Mouse (Mus musculus) left cerebral cortex, postnatal 10 days (tissue): ENCODE data around the gene Socs2. TPM values are rescaled to one million over a fixed set of nuclear protein-coding genes. Genes with fewer than 3 reads are reported as not detected.

Experiments used
- DNase-seq, 2 experiments: peaks; one replicate each; pipeline ENCODE4 v3.0.0; 2021 to 2022; ENCODE audit warnings: low spot score in 2 of 2, mixed read lengths in 1 of 2; ENCODE audit errors: extremely low spot score in 1 of 2
- intact Hi-C: fragments of 180-260 bp; cut with DNase I; formaldehyde crosslinking; loops from one replicate; pipeline ENCODE4 v1.15.1; 2025
- total RNA-seq, 2 experiments: library from RNA; stranded (reverse); gene quantifications; 2 replicates each; pipeline ENCODE4 v1.2.3; 2021

Socs2 gene
- total RNA-seq, 2 experiments from 2014 or later: 55.9 to 61.8 TPM

- intact Hi-C loops: no loop called here
- no peak for DNase-seq
Measured at GRCm38 (mm10) chr10:95362326-95362725, 54.7 kb downstream of the Socs2 start.

DNA sequence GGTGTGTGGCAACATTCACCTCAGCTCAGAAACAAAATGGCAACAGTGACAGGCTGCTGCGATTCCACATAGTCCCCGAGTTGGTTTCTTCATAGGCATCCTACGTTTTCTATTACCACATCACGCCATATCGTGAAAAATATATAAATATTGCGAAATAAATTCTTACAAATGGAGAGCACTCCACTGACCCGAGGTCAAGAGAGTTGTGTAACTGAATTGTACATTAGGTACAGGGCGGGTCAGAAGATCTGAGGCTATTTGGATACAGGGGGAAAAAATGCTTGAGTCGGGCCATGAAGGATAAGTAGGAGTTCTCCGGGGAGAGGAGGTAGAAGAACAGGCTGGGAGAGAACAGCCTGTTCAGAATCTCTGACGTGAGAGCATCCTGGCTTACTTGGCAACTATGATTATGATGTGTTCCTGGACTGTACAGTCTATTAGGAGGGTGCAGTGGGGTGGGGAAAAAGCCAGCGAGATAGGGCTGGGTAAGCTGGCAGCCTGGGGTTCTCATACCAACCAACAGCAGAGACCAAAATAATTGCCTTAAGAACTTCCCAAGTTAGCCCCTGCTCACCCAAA is 55.6 kb downstream of the Socs2 start:
- intact Hi-C loops: no loop called here
- no peak for DNase-seq

- intact Hi-C loops: no loop called here
- DNase-seq: no peak
Measured at GRCm38 (mm10) chr10:95360048-95360447, 56.9 kb downstream of the Socs2 start.

DNA sequence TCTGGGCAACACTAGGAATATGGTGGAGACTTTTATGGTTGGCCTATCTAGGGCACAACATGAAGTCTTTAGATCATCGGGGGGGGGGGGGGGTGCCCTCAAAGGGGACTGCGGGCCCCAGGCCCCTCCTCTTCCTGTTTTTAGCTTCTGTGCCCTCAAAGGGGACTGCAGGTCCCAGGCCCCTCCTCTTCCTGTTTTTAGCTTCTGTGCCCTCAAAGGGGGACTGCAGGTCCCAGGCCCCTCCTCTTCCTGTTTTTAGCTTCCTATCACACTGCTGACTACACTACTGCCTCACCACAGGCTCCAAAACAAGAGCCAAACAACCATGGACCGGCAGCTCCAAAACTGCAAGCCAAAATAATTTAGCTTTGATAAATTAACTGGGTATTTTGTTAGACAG is 59.3 kb downstream of the Socs2 start:
- intact Hi-C loops: no loop called here

GRCm38 (mm10) chr10:95356711-95357110 is 60.3 kb downstream of the Socs2 start:
- intact Hi-C loops: no loop called here

More for the DNA sequence above, 59.3 kb downstream of the Socs2 start:
- no peak for DNase-seq

DNA sequence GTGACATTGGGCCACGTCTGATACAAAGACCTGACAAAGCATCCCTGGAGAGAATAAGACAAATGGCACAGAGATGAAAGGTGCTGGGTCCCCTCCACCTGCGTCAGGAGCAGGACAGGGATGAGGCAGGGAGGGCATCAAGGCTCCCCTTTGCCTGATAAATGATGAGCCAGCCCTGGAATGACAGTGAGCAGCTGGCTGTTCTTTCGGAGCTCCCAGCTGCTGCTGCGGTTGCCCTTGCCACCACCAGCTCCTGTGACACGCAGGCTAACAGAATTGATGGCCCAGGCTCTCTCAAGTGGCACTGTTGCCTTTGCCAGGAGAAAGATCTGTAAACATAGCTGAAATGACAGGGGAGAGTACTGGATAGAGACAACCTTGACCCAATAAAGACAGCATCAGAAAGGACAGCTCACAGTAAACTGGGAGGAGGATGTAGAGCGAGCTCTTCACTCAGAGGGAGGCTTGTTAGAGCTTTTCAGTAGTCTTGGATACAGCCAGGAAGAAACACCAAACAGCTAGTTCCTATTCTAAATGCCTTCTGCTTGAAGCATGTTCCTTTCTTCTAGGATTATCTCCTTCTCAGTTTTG is 61.2 kb downstream of the Socs2 start:
- no peak for DNase-seq
- intact Hi-C loops: no loop called here

More at GRCm38 (mm10) chr10:95356711-95357110, 60.3 kb downstream of the Socs2 start:
- DNase-seq: no peak

GRCm38 (mm10) chr10:95354673-95355072 is 62.3 kb downstream of the Socs2 start:
- intact Hi-C loops: no loop called here

GRCm38 (mm10) chr10:95354047-95354446 is 62.9 kb downstream of the Socs2 start:
- no peak for DNase-seq
- intact Hi-C loops: no loop called here

More at GRCm38 (mm10) chr10:95354673-95355072, 62.3 kb downstream of the Socs2 start:
- DNase-seq: no peak

DNA sequence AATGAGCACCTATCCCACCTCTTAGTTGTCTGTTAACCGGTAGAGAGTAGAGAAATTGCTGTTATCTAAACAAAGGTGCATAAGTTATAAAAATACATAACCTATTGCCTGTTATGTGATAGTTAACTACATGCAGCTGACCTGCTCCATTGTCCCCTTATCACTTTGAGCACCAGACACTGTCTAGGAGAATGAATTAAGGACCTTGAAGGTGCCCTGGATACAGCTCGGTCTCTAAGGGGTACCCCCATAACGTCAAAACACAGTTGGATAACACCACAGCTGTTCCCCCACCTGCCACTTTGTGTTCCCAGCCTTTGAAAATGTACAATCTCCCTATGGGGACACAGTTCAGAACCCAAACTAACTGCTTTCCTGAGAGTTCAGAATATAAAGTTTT is 68.5 kb downstream of the Socs2 start:
- no peak for DNase-seq
- intact Hi-C loops: no loop called here

GRCm38 (mm10) chr10:95347776-95348175 is 69.2 kb downstream of the Socs2 start:
- intact Hi-C loops: no loop called here

DNA sequence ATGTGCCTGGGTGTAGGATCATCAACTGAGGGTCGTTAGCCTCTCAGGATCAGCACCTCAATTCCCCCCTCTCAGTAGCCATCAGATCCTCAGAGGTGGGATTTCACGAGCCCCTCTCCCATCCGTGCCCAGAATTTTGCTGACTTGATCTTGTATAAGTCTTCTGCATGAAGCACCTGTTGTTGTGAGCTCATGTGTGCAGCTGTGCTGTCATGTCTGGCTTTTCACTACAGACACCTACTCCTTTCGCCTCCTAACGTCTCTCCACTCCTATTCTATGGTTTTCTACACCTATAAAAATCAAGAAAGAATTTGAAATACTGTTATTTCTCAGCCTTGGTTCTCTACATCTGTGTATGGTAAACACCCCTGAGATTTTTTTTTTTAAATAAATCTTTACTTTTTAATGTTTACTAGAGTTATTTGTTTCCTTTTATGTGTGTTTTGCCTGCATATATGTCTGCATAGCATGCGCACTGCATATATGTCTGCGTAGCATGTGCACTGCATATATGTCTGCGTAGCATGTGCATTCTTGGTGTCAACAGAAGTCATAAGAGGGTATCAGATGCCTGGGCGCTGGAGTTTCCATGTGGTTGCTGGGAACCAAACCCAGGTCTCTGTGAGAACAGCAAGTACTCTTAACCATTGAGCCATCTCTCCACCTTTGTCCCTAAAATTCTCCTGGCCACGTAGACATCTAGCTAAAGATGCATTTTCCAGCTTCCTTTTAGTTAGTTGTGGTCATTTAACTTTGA is 74.0 kb downstream of the Socs2 start:
- intact Hi-C loops: no loop called here
- no peak for DNase-seq

More at GRCm38 (mm10) chr10:95347776-95348175, 69.2 kb downstream of the Socs2 start:
- DNase-seq: no peak

DNA sequence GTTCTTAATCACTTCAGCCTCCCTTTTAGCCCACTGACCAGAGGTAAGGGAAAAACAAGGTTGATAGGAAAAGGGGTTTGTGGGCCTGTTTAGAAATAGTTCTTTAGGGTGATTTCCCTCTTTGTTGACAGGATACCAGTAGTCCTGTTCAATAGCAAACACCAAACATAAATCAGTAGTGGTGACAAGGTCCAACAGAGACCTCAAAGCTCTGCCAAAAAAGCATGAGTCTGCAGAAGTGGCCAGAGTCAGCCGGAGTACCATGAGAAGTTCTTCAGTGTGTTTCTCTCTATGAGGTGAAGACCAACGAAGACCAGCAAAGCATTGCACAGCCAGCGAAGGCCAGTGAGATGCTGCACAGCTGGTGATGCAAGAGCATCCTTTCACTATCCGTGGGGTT is 76.3 kb downstream of the Socs2 start:
- intact Hi-C loops: no loop called here
- no peak for DNase-seq

GRCm38 (mm10) chr10:95337589-95337988 is 79.4 kb downstream of the Socs2 start:
- intact Hi-C loops: no loop called here
- no peak for DNase-seq

GRCm38 (mm10) chr10:95336781-95337544 is 80.0 kb downstream of the Socs2 start:
- intact Hi-C loops: no loop called here
- DNase-seq: no peak

Other genes with a start within 250 kb of the Socs2 start
- 1 to 10 TPM; 7.1 to 7.8 TPM for gene Cradd, start 93.0 kb downstream of the Socs2 start, total RNA-seq
- gene Mrpl42, start 84.8 kb upstream of the Socs2 start, total RNA-seq: 10 to 100 TPM; 79.0 to 82.0 TPM
- 100 to 1,000 TPM; 232 to 236 TPM for gene Ube2n, start 98.0 kb upstream of the Socs2 start, total RNA-seq
- gene Nudt4, start 147.0 kb upstream of the Socs2 start, total RNA-seq: 100 to 1,000 TPM; 207 to 231 TPM